Comparison of ENCODE assay signal across 8 mouse cellular contexts in genomic region chr16:32812888-32813361, GRCm38 (mm10). TPM values are rescaled to one million over a fixed set of nuclear protein-coding genes. Genes with fewer than 3 reads are reported as not detected.
DNase-seq lines count a peak whose midpoint lies in the region; ATAC-seq and TF ChIP-seq lines count a peak whose summit lies in the region.

No protein-coding gene starts in this region.

- peak; percentile 85 to 89 for DNase-seq in adrenal gland, adult 18-20 months (ENCODE audit: low spot score in 2 of 2)
- DNase-seq in gastrocnemius, postnatal 10 days: peak; percentile 95
- DNase-seq in intestine, embryonic 14.5 days (ENCODE audit: low spot score): peak; percentile 93
- DNase-seq in left cerebral cortex, postnatal 25 days (ENCODE audit: low spot score in 2 of 2): peak; percentile 79 to 80
- DNase-seq in midbrain, embryonic 10.5 days (ENCODE audit: low spot score): peak; percentile 84
- peak; percentile 96 for DNase-seq in right cerebral cortex, postnatal 4 days
- DNase-seq in yolk sac, embryonic 10.5 days (ENCODE audit: low spot score): peak; percentile 75

- ATAC-seq in intestine, embryonic 14.5 days (replicated peaks; ENCODE audit: low FRiP score, low TSS enrichment, low read depth): peak; percentile 53; the same call in 1 of the 2 replicates

- no peak overlapping the region for H3K4me3 ChIP-seq in cortical plate, adult 2 months (ENCODE audit: insufficient read depth, low read length)
- H3K4me3 ChIP-seq in intestine, embryonic 14.5 days (ENCODE audit: low read depth, low read length): no peak overlapping the region
- H3K4me3 ChIP-seq in midbrain, embryonic 10.5 days: no peak overlapping the region

- no peak overlapping the region for H3K9ac ChIP-seq in intestine, embryonic 14.5 days (ENCODE audit: low read length)

- H3K9me3 ChIP-seq in intestine, embryonic 14.5 days (ENCODE audit: control insufficient read depth, low read length): no peaks in the 10 kb centered on the region
- H3K9me3 ChIP-seq in midbrain, embryonic 10.5 days (replicated peaks): no peaks in the 10 kb centered on the region

- no peaks in the 10 kb centered on the region; the same call in 1 of the 2 replicates for H3K4me1 ChIP-seq in cortical plate, adult 2 months (ENCODE audit: control insufficient read depth, insufficient read depth, low read length)
- H3K4me1 ChIP-seq in intestine, embryonic 14.5 days (replicated peaks; ENCODE audit: control insufficient read depth, insufficient read depth, low read length): peaks cover 4% of the 10 kb centered on the region
- H3K4me1 ChIP-seq in midbrain, embryonic 10.5 days: peaks cover 24% of the 10 kb centered on the region

- 1% methylated on average over 9 of the region's 9 CpGs for WGBS in intestine, embryonic 14.5 days
- WGBS in midbrain, embryonic 10.5 days: 5% methylated on average over 9 of the region's 9 CpGs

- no peaks in the 10 kb centered on the region for H3K27me3 ChIP-seq in intestine, embryonic 14.5 days (replicated peaks; ENCODE audit: control insufficient read depth, insufficient read depth, low read length)
- peaks cover 12% of the 10 kb centered on the region for H3K27me3 ChIP-seq in midbrain, embryonic 10.5 days (ENCODE audit: low read depth, poor library complexity, severe bottlenecking)

- no peak overlapping the region for H3K27ac ChIP-seq in cortical plate, adult 2 months (ENCODE audit: insufficient read depth, low read length)
- H3K27ac ChIP-seq in intestine, embryonic 14.5 days (ENCODE audit: low read depth): no peak overlapping the region
- no peak overlapping the region for H3K27ac ChIP-seq in midbrain, embryonic 10.5 days (replicated peaks)

- peak; percentile 96 for TF ChIP-seq CTCF in cortical plate, adult 2 months (IDR thresholded peaks at IDR 0.05; ENCODE audit: extremely low read depth, insufficient read depth, low read length)

- no peaks in the 10 kb centered on the region for H3K36me3 ChIP-seq in intestine, embryonic 14.5 days (ENCODE audit: control insufficient read depth, insufficient read depth, low read length)
- H3K36me3 ChIP-seq in midbrain, embryonic 10.5 days: no peaks in the 10 kb centered on the region

- no peak for TF ChIP-seq POLR2A in cortical plate, adult 2 months (IDR thresholded peaks at IDR 0.05; ENCODE audit: extremely low read depth, insufficient read depth, low read length)

- peak overlapping the region; percentile 36; the same call in 1 of the 2 replicates for H3K4me2 ChIP-seq in intestine, embryonic 14.5 days (ENCODE audit: low read length)

- intact Hi-C loops in left cerebral cortex, postnatal 25 days (cut with DNase I): loop anchor here (5.0 to 10.0 kb wide), 3 partner anchors 64 to 232 kb away; partner anchors contain the start of genes Fyttd1 and Rubcn

RNA-seq across cellular contexts. Expression of gene Smbd1, which starts 2.6 kb away (rescaled TPM):
- total RNA-seq in adrenal gland, adult 18-20 months (2021): not detected
- polyA plus RNA-seq in cortical plate, adult 2 months (2012; rRNA removed): not detected in 2 replicates
- not detected for total RNA-seq in gastrocnemius, postnatal 10 days (2021)
- not detected in 2 replicates for polyA plus RNA-seq in intestine, embryonic 14.5 days (2014; fragmentation: Nextera tagmentation; extraction: Ambion mirVana)
- total RNA-seq in left cerebral cortex, postnatal 25 days (2021): not detected
- polyA plus RNA-seq in midbrain, embryonic 10.5 days (2016; fragmentation: Nextera tagmentation; extraction: Ambion mirVana): not detected in 2 replicates

RNA-seq across cellular contexts. Expression of gene Muc20, which starts 15.7 kb away (rescaled TPM):
- total RNA-seq in adrenal gland, adult 18-20 months (2021): under 1 TPM in 1 of 2 experiments, not detected in 1; 0.10 TPM
- not detected in 2 replicates for polyA plus RNA-seq in cortical plate, adult 2 months (2012; rRNA removed)
- total RNA-seq in gastrocnemius, postnatal 10 days (2021): under 1 TPM; 0.21 to 0.41 TPM
- polyA plus RNA-seq in intestine, embryonic 14.5 days (2014; fragmentation: Nextera tagmentation; extraction: Ambion mirVana): 0.04 TPM in 1 of 2 replicates, not detected in the other
- total RNA-seq in left cerebral cortex, postnatal 25 days (2021): not detected
- not detected in 2 replicates for polyA plus RNA-seq in midbrain, embryonic 10.5 days (2016; fragmentation: Nextera tagmentation; extraction: Ambion mirVana)
